Mouse (Mus musculus): ENCODE measurements around the gene Ift52. TPM values are rescaled to one million over a fixed set of nuclear protein-coding genes. Genes with fewer than 3 reads are reported as not detected.
"Not testable (repeated sequence)": the region's sequence is repeated elsewhere in the genome, so short reads cannot be mapped to it uniquely, and the experiment has no call there.

The Ift52 gene
- total RNA-seq, 2 experiments from 2014 or later = 39.5 to 61.6 TPM

DNA sequence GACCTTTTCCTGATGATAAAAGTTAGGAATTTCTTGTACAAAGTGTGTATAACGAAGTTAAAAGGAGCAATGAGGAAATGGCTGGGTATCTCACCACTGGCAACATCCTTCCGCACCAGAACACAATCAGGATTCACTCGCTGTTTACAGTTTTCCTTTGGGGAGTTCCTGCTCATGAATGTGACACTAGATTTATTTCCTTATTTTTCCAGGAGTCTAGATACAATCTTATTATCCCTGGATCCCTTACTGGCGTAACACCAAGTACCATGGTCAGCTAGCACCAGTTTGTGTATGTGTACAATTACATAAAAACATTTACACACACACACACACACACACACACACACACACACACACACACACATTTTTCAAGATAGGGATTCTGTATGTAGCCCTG is 9.9 kb upstream of the Ift52 start:
- DNase-seq (ENCODE audit: low spot score in 2 of 2) = no peak

DNA sequence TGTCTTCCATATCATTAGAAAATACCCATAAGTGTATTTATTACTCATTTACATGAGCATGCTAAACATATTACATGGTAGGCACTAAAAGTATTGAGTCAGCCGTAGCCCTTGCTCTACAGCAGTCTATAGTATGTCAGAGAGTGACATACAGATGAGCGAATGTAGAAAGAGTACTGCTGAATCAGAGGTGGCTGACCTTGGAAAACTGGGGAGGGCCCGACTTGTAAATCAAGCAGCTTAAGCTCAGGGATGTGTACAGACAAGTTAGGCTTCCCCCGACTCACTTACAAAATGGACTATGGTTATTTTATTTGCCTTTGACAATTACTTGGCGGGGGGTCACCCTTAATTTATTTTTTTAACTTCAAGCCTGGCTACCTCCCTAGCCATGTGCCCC is 14.1 kb downstream of the Ift52 start:
- DNase-seq (ENCODE audit: low spot score in 2 of 2) = no peak

DNA sequence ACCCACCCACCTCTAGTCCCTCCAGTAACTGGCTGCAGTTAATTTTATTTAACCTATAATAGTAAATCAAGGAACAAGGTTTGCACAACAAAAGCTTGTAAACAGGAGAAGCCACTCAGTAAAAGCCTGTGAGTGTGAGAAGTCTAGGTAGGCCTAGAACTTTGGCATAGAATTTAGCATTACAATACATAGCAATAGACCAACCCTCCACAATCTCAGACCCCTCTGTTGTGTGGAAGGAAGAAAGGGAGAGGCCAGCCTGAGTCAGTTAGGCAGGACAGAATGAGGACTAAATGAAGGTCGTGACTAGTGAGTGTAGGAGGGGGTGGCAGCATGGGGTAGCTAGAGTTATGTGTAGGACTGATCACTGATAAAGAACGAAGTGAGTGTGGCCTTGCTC is 14.6 kb downstream of the Ift52 start:
- no peak for DNase-seq (ENCODE audit: low spot score in 2 of 2)

DNA sequence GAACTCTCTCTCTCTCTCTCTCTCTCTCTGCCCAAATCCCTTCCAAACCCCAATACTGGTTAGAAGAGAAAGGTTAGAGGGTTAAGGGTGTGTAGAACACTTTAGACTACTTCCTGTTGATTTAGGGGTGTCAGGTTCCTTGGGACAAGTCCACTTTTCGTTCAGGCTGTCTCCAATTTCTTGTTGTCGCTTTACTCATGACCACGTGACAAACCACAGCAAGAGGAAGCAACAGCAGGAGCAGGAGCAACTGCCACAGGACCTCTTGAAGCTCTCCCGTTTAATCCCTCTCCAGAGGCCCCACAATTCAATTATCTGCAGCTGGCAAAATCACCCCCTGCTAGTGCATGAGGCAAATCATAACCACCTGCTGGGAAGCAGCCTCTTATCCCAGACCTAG is 15.5 kb downstream of the Ift52 start:
- DNase-seq (ENCODE audit: low spot score in 2 of 2) = no peak

DNA sequence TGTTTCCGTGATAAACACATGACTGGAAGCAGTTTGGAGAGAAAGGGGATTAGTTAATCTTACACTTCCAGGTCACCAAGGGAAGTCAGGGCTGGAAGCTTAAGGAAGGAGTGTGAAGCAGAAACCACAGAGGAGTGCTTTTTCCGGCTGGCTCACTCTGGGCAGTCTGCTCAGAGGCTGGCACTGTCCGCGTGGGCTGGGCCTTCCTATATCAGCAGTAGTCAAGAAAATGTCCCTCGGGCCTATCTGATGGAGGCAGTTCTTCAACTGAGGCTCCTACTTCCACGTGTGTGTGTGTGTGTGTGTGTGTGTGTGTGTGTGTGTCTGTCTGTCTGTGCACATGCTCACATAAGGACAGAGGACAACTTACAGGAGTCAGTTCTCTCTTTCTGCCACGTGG is 22.8 kb downstream of the Ift52 start:
- DNase-seq (ENCODE audit: low spot score in 2 of 2) = no peak

DNA sequence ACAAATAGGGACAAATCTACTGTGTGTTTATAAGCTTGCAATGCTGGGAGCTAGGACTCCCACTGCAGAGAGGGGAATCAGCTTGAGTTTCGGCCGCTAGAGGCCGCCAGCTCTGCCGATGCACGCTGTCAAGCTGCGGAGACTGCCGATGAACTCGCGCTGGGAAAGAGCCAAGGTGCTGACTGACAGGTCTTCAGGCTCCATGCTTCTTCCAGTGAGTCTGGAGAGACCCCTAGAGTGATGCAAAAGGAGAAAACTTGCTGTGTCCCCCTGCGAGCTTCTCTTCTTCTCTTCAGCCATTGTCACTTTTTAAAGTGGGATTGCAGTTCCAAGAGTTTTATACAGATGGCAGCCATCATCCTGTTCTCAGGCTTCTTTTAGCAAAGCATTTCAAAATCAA is 31.0 kb downstream of the Ift52 start:
- peak; percentile 67 to 72 for DNase-seq (ENCODE audit: low spot score in 2 of 2)

DNA sequence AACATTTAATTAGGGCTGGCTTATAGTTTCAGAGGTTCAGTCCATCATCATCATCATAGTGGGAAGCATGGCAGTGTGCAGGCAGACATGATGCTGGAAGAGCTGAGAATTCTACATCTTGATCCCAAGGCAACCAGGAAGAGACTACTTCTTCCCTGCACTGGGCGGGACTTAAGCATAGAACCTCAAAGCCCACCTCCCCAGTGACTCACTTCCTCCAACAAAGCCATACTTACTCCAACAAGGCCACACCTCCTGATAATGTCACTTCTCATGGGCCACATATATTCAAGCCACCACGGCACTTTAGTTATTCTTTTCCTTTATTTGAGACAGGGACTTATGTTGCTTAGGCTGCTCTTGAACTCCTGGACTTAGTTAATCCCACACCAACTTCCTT is 32.0 kb downstream of the Ift52 start:
- no peak for DNase-seq (ENCODE audit: low spot score in 2 of 2)

DNA sequence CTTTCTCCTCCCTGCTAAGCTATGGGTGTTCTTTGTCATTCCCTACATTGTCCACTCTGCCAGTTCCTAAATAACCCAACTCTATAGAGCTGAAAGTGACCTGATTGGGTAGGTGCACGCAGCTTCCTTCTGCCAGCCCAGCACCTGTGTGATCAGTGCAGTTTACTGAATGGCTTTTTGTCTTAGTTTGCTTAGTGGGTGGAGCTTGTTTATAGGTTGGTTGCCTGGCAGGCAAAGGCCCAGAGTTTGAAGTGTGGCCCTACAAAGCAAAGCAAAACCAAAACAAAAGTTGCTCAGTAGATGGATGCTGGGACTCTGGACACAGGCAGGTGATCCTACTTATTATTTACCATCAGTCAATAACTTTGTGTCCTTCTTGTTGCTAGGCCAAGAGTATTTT is 34.5 kb downstream of the Ift52 start:
- no peak for DNase-seq (ENCODE audit: low spot score in 2 of 2)

DNA sequence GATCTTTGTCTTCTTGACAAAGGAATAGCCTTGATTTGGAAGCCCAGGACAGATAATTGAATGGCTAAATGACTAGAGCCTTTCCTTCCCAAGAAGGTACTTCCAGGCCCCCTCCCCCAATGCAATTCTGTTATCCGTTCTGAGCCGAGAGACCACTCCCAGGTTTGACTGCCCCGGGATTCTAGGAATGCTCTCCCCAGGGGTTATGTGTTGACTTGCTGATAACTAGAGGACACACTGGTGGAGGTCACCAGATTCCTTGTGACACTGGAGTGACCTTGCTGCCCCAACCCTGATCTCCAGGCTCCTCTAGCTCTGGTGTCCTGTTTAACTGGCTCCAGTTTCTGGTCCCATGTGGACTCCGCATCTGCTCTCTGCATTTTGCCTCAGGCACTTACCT is 34.9 kb downstream of the Ift52 start:
- no peak for DNase-seq (ENCODE audit: low spot score in 2 of 2)

DNA sequence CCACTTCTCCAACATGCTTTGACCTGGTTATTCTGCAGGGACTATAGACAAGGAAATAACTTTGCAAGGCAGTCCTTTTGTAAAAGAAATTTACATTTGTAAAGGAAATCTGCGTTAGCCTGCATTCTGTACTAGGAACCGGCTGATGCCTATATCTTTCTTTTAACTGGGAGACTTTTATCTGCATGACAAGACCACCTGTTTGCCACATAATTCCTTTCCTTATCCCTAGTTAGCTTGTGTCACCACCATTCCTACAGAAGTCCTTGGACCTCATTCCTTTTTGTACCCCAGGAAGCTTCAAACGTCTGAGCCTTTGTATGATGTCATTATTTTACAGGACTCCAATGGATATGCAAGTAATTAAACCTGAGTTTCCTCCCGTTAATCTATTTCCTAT is 35.7 kb downstream of the Ift52 start:
- no peak for DNase-seq (ENCODE audit: low spot score in 2 of 2)

DNA sequence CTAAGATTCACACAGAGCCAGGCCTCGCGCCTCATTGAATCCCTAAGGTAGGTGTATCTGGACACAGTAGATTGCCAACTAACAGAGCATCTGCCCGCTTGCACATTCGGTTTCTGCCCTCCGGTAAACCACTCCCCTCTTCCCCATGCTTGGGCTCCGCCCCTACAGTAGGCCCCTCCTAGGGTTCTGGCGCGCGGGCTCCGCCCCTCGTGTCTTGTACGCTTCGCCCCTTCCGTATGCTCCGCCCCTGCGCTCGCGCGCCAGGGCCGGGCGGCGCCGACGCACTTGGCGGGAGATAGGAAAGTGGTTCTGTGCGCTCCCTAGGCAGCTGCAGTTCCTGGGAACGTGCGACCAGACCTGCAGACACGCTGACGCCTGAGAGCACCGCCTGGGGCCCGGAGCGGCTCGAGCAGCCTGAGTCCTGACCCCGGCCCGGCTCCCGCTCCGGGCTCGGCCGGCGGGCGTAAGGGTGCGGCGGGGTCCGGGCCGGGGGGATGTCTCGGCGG is 37.2 kb downstream of the Ift52 start, which contains the start of gene Mybl2:
TSS of gene Mybl2 (plus strand) at position 353 of the 506 bp plus-strand sequence.
- DNase-seq (ENCODE audit: low spot score in 2 of 2) = peak; percentile 83 to 85

DNA sequence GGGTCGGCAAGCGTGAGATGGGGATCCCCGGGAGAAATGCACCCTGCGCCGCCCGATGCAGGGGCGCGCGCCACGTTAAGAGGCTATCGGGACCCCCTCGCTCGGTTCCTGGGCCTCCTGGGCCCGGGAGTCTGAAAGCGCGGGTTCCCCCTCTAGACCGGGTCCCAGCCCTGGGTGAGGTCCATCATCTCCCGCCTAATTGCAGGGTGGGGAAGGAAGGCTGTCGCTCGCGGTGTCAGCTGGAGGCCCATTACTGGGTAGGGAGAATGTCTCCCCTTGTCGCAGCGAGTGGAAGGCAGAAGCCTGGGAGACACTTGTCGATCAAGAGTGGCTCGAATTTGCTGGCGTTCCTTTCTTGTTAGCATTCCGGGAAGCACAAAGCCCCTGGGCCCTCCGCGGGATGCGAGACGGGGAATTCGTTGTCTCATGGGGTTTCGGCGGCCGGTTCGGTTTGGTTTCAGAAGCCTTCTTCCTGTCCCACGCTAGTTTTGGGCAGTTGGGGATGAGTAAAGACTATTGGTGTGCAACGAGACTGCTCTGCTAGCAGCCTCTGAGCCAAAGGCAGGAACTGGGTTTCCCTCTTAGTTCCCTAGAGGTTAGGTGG is 37.8 kb downstream of the Ift52 start:
- no peak for DNase-seq (ENCODE audit: low spot score in 2 of 2)

DNA sequence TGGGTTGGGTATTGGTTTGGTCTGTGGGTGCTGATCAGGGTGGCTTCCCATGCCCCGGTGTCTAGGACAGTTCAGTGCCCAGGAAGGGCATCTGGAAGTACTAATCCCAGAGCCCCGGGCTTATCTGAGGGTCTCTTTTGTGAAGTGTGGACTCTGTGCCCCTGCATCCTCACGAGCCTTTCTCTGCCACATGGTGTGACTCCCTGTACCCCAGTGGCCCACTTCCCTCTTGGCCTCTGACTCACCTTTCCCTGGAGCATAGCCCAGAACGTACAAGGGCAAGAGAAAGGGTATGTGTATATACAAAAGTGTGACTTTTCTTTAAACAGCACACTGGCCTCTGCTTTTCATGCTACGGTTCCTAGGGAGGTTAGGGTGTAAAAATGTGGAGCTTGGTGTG is 38.6 kb downstream of the Ift52 start:
- peak in 1 of 2 experiments; percentile 37 for DNase-seq (ENCODE audit: low spot score in 2 of 2)

DNA sequence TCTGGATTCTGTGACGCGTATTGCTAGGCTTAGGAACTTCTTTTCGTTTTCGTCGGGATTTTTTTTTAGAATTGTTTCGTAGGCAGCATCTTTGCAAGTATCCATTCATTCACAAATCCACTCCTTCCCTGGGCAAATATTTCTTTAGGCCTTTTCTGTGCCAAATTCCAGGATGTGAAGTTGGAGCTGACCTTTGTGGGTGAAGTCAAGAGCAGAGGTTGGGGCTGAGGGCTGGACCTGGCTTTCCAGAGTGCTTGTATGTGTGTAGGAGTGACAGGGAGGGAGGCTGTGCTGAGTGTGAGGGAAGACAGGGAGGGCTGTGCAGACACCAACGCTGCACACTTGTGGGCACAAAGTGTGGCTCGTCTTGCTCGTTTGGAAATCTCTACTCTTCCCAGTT is 39.4 kb downstream of the Ift52 start:
- no peak for DNase-seq (ENCODE audit: low spot score in 2 of 2)

DNA sequence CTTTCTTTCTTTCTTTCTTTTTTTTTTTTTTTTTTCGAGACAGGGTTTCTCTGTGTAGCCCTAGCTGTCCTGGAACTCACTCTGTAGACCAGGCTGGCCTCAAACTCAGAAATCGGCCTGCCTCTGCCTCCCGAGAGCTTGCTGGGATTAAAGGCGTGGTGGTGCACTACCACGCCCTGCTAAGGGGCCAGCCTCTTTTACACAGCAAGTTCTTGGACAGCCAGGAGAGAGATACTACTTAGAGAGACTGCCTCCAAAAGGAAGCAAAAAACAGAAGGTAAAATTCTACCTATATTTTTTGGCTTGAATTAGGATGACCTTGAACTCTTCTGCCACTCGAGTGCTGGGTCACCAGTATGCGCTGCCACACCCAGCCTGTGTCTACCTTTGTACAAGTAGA is 41.8 kb downstream of the Ift52 start:
- DNase-seq (ENCODE audit: low spot score in 2 of 2) = not testable (repeated sequence)

DNA sequence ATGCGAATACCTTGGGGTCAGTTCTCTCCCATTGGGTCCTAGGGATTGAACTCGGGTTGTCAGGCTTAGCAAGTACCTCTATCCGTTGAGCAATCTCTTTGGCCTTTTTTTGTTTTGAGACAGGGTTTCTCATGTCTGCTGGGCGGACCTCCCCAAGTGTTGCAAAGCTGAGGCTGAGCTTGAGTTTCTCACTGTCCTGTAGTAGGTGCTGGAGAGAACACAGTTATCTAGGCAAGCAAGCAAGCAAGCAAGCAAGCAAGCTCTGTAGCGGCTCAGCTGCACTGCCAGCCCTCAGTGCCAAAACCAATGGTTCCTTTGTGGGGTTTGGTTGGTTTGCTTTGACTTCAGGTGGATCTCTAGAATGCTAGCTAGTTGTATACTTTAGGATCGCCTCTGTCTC is 43.5 kb downstream of the Ift52 start:
- DNase-seq (ENCODE audit: low spot score in 2 of 2) = no peak

DNA sequence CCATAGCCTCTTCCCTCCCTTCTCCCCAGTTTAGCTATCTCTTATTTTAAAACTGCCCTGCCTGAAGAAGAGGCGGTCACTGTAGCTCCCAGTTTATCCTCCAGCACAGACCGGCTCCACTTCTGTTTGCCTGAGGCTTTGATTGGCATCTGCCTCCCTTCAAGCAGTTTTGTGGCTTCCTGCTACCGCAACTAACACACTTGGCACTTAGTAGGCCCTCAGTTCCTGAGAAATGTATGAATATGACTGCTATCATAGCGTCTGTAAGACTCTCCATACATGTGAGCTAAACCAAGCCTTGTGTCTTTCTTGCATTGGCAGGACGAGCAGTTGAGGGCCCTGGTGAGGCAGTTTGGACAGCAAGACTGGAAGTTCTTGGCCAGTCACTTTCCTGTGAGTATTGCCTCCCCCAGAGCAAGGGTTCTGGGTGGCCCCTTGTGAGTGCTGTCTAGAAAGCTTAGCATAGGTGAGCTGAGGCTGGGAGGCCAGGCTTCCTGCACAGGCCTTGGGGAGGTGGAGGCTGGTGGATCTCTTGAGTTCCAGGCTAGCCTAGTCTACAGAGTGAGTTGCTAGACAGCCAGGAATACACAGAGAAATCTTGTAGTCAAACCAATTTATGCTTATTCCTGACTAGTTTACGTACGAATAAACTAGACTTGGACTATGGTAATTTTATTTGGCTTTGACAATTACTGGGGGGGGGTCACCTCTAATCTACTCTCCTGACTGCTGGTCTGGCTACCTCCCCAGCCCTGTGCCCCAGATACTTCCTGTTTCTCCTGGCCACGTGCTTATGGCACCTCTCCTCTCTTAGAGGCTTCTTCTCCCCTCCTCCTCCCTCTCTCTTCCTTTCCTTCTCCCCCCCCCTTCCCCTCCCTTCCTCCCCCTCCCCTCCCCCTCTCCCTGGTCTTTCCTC is 44.3 kb downstream of the Ift52 start:
- no peak for DNase-seq (ENCODE audit: low spot score in 2 of 2)

DNA sequence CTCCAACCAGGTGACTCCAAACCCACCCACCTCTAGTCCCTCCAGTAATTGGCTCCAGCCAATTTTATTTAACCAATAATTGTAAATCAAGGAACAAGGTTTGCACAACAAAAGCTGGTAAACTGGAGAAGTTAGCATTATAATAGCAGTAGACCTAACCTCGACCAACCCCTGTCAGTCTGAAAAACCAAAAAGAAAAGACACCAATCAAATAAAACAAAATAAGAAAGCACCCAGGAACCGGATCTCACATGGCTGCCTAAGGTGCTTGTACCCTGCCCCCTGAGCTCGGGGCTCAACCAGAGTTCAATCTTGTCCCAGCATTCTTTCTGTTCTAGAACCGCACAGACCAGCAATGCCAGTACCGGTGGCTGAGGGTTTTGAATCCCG is 45.0 kb downstream of the Ift52 start:
- no peak for DNase-seq (ENCODE audit: low spot score in 2 of 2)

DNA sequence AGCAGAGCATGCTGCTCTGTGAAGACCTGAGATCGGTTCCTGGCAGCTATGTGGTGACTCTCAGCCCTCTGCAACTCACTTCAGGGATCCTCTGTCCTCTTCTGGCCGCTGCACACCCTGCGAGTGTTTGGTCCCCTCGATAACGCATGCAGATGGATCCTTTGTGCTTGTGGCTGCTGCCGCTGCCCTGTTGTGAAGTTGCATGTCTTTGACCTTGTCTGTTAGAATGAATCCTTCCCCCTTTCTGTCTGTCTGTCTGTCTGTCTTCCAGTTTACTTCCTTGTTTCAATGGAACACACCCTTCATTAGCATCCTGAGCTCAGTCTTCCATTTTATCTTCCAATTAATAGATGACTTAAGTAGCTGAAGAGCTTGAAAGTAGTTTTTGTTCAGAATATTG is 49.2 kb downstream of the Ift52 start:
- DNase-seq (ENCODE audit: low spot score in 2 of 2) = no peak

DNA sequence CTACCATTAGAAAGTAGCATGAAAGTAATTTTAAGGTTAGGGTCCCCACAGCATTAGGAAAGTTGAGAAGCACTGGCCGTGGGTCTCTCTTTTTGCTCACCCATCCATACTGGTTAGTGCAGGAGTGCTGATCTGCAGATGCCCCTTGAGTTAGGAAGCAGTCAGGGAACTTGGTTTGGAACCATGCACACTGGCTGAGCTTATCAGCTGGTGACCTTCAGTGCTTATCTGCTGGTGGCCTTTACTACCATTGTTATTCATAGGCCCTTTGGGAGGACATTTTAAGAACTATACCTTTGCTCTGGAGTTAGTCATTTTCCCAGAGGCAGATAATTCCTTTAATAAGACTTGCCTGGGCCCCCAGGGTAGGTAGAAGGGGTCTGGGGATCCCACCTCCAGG is 50.1 kb downstream of the Ift52 start:
- DNase-seq (ENCODE audit: low spot score in 2 of 2) = no peak

DNA sequence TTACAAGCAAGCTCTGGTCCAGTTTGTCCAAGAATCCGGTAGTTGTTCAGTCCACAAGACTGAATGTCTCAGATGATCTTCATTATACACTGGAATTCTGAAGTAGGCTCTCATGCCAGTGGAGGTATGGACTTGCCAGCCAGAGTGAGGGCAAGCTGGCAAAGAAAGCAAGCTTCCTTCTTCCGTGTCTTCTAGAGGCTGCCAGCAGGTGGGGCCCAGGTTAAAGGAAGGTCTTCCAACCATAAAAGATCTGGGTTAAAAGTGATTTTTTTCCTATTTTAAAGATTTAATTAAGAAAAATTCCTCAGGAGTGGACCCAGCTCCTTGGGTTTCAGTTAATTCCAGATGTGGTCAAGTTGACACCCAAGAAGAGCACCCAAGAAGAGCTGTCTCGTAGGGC is 53.1 kb downstream of the Ift52 start:
- no peak for DNase-seq (ENCODE audit: low spot score in 2 of 2)

DNA sequence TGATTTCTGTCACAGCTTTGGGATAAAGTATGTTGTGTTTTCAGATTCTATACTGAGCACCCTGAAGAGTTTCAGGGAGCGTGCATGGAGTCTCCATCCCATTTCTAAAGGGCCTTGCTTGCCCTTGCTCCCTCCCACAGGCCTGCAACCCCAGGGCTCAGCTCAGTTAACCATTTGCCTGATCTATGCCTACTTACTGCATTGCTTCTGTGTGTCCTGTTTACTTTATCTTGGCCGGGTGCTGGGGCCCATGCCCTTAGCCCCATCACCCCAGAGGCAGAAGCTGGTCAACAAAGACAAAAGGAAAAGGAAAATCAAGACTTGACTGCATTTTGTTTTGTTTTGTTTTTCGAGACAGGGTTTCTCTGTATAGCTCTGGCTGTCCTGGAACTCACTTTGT is 54.4 kb downstream of the Ift52 start:
- no peak for DNase-seq (ENCODE audit: low spot score in 2 of 2)

Data from adrenal gland, adult 18-20 months (tissue).